Mouse (Mus musculus): ENCODE results near the gene Mmp14. TPM values are rescaled to one million over a fixed set of nuclear protein-coding genes. Genes with fewer than 3 reads are reported as not detected.

Gene Mmp14
- polyA plus RNA-seq, 1 experiment: 119 TPM

GRCm38 (mm10) chr14:54463959-54464292, 32.5 kb downstream of the Mmp14 start, which contains the start of gene Lrp10:
TSS of gene Lrp10 (plus strand) at chr14:54464137.
- WGBS: under 1% methylated on average over 35 of the region's 35 CpGs
- TF ChIP-seq POLR2A (IDR thresholded peaks at IDR 0.05; ENCODE audit: borderline replicate concordance, extremely low read depth, low read depth, low read length) (peak; percentile 69; the same call in 1 of the 2 replicates), CTCF (IDR thresholded peaks at IDR 0.05; ENCODE audit: insufficient read depth, low read length) (no peak)
- Histone ChIP-seq H3K4me3 (replicated peaks; ENCODE audit: extremely low read depth, low read depth, low read length) (peak within 1 kb of the TSS; percentile 90), H3K4me1 (ENCODE audit: control insufficient read depth, insufficient read depth, low read length) (peaks cover 4% of the 10 kb centered on the region)
- DNase-seq: peak; percentile 92

GRCm38 (mm10) chr14:54464293-54465005, 33.0 kb downstream of the Mmp14 start:
- TF ChIP-seq CTCF (IDR thresholded peaks at IDR 0.05; ENCODE audit: insufficient read depth, low read length): peak; percentile 59
- peak; percentile 58; the same call in 1 of the 2 replicates for TF ChIP-seq POLR2A (IDR thresholded peaks at IDR 0.05; ENCODE audit: borderline replicate concordance, extremely low read depth, low read depth, low read length)
- peak; percentile 78 for DNase-seq
- H3K4me3 ChIP-seq (replicated peaks; ENCODE audit: extremely low read depth, low read depth, low read length): peak overlapping the region; percentile 90
- WGBS: under 1% methylated on average over 53 of the region's 57 CpGs
- H3K4me1 ChIP-seq (ENCODE audit: control insufficient read depth, insufficient read depth, low read length): peaks cover 4% of the 10 kb centered on the region

GRCm38 (mm10) chr14:54471467-54471866, 40.1 kb downstream of the Mmp14 start:
- WGBS: 77% methylated on average over 2 of the region's 2 CpGs
- no peak for DNase-seq
- 0 out of 2 replicates have a peak, but pooled peaks cover 2% of the 10 kb centered on the region for H3K4me1 ChIP-seq (ENCODE audit: control insufficient read depth, insufficient read depth, low read length)
- TF ChIP-seq POLR2A (IDR thresholded peaks at IDR 0.05; ENCODE audit: borderline replicate concordance, extremely low read depth, low read depth, low read length): 0 out of 2 replicates have a peak, but pooled peaks have one; percentile 7
- TF ChIP-seq CTCF (IDR thresholded peaks at IDR 0.05; ENCODE audit: insufficient read depth, low read length): no peak
- H3K4me3 ChIP-seq (replicated peaks; ENCODE audit: extremely low read depth, low read depth, low read length): no peak overlapping the region

- 61% methylated on average over 5 of the region's 5 CpGs for WGBS
- Histone ChIP-seq H3K4me3 (replicated peaks; ENCODE audit: extremely low read depth, low read depth, low read length) (no peak overlapping the region), H3K4me1 (ENCODE audit: control insufficient read depth, insufficient read depth, low read length) (0 out of 2 replicates have a peak, but pooled peaks cover 3% of the 10 kb centered on the region)
- no peak for DNase-seq
- TF ChIP-seq POLR2A (IDR thresholded peaks at IDR 0.05; ENCODE audit: borderline replicate concordance, extremely low read depth, low read depth, low read length) (no peak), CTCF (IDR thresholded peaks at IDR 0.05; ENCODE audit: insufficient read depth, low read length) (no peak)
These were observed 41.3 kb downstream of the Mmp14 start for GRCm38 (mm10) chr14:54472671-54473070.

GRCm38 (mm10) chr14:54474744-54475143, 43.3 kb downstream of the Mmp14 start:
- TF ChIP-seq POLR2A (IDR thresholded peaks at IDR 0.05; ENCODE audit: borderline replicate concordance, extremely low read depth, low read depth, low read length): no peak
- no peak for TF ChIP-seq CTCF (IDR thresholded peaks at IDR 0.05; ENCODE audit: insufficient read depth, low read length)
- DNase-seq: no peak
- 59% methylated on average over 5 of the region's 5 CpGs for WGBS

GRCm38 (mm10) chr14:54475941-54476844, 44.8 kb downstream of the Mmp14 start, which contains the start of gene Rem2:
TSS of gene Rem2 (plus strand) at chr14:54476100.
- no peak for TF ChIP-seq CTCF (IDR thresholded peaks at IDR 0.05; ENCODE audit: insufficient read depth, low read length)
- TF ChIP-seq POLR2A (IDR thresholded peaks at IDR 0.05; ENCODE audit: borderline replicate concordance, extremely low read depth, low read depth, low read length): peak; percentile 16; the same call in 1 of the 2 replicates
- DNase-seq: peak; percentile 57
- H3K4me1 ChIP-seq (ENCODE audit: control insufficient read depth, insufficient read depth, low read length): 0 out of 2 replicates have a peak, but pooled peaks cover 3% of the 10 kb centered on the region
- WGBS: 5% methylated on average over 23 of the region's 23 CpGs
- H3K4me3 ChIP-seq (replicated peaks; ENCODE audit: extremely low read depth, low read depth, low read length): peak within 1 kb of the TSS; percentile 70

More at GRCm38 (mm10) chr14:54474744-54475143, 43.3 kb downstream of the Mmp14 start:
- Histone ChIP-seq H3K4me1 (ENCODE audit: control insufficient read depth, insufficient read depth, low read length) (0 out of 2 replicates have a peak, but pooled peaks cover 3% of the 10 kb centered on the region), H3K4me3 (replicated peaks; ENCODE audit: extremely low read depth, low read depth, low read length) (no peak overlapping the region)

- H3K4me1 ChIP-seq (ENCODE audit: control insufficient read depth, insufficient read depth, low read length): 0 out of 2 replicates have a peak, but pooled peaks cover 3% of the 10 kb centered on the region
- no peak for DNase-seq
- H3K4me3 ChIP-seq (replicated peaks; ENCODE audit: extremely low read depth, low read depth, low read length): no peak overlapping the region
- WGBS: 76% methylated on average over 15 of the region's 15 CpGs
- TF ChIP-seq CTCF (IDR thresholded peaks at IDR 0.05; ENCODE audit: insufficient read depth, low read length) (no peak), POLR2A (IDR thresholded peaks at IDR 0.05; ENCODE audit: borderline replicate concordance, extremely low read depth, low read depth, low read length) (no peak)
These were observed 45.9 kb downstream of the Mmp14 start for GRCm38 (mm10) chr14:54477172-54477909.

GRCm38 (mm10) chr14:54479451-54479920, 48.1 kb downstream of the Mmp14 start:
- no peak for TF ChIP-seq CTCF (IDR thresholded peaks at IDR 0.05; ENCODE audit: insufficient read depth, low read length)
- no peak for DNase-seq
- Histone ChIP-seq H3K4me3 (replicated peaks; ENCODE audit: extremely low read depth, low read depth, low read length) (peak overlapping the region; percentile 47), H3K4me1 (ENCODE audit: control insufficient read depth, insufficient read depth, low read length) (0 out of 2 replicates have a peak, but pooled peaks cover 3% of the 10 kb centered on the region)
- 6% methylated on average over 40 of the region's 40 CpGs for WGBS

Measured in lung, adult 2 months (tissue).